Mouse (Mus musculus): ENCODE measurements around the gene Asic2. TPM values are rescaled to one million over a fixed set of nuclear protein-coding genes. Genes with fewer than 3 reads are reported as not detected.

Asic2 gene
- polyA plus RNA-seq, 1 experiment from 2014 or later: 16.2 TPM

DNA sequence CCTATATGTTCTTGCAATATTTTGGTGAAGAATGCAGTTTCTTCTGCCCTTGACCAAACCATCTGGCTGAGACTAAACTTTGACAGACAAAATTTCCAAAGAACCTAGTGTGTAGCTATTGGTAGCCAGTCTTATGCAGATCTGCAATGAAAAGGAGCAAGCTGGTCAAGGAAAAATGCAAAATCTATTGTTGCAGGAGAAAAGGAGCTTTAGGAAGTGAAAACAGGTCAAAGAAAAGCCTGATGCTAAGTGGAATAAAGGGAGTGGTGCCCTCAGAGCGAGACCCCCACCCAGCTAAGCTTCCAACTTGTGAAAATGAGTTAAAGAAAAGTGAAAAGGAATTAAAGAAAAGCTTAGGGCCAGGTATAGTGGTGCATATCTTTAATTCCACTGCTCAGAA is 135.9 kb downstream of the Asic2 start:
- no peak for ATAC-seq
- Histone ChIP-seq H3K27me3 (ENCODE audit: control insufficient read depth, insufficient read depth, low read depth, low read length) (no peaks in the 10 kb centered on the region), H3K36me3 (ENCODE audit: control insufficient read depth, insufficient read depth, low read length) (no peaks in the 10 kb centered on the region), H3K4me3 (ENCODE audit: low read depth, low read length) (no peak overlapping the region), H3K4me2 (ENCODE audit: low read length) (no peak overlapping the region), H3K9me3 (replicated peaks; ENCODE audit: control insufficient read depth, low read length, poor library complexity, severe bottlenecking) (no peaks in the 10 kb centered on the region), H3K4me1 (ENCODE audit: control insufficient read depth, insufficient read depth, low read length) (no peaks in the 10 kb centered on the region), H3K9ac (ENCODE audit: low read depth, low read length) (no peak overlapping the region), H3K27ac (ENCODE audit: low read length) (no peak overlapping the region)
- 31% methylated on average over 1 of the region's 1 CpGs for WGBS

DNA sequence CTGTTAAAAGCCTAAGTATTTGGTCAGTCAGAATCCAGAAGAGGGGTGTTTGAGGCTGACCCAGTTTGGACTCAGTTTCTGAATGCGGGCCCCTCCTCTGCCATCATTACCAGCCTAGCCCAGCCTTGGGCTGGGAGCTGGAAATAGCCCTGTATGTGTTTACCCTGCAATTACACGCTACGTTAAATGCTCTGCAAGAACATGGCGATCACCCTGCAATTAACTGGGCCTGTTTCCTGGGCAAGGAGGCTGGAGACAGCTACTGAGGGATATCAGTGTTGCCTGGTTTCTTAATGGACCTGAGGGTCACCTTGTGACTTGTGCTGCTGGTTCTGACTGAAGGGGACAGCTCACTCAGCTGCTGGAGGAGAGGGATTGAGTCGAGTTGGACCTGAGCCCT is 151.7 kb downstream of the Asic2 start:
- Histone ChIP-seq H3K36me3 (ENCODE audit: control insufficient read depth, insufficient read depth, low read length) (no peaks in the 10 kb centered on the region), H3K27me3 (ENCODE audit: control insufficient read depth, insufficient read depth, low read depth, low read length) (no peaks in the 10 kb centered on the region), H3K9me3 (replicated peaks; ENCODE audit: control insufficient read depth, low read length, poor library complexity, severe bottlenecking) (no peaks in the 10 kb centered on the region), H3K4me1 (ENCODE audit: control insufficient read depth, insufficient read depth, low read length) (no peaks in the 10 kb centered on the region), H3K27ac (ENCODE audit: low read length) (no peak overlapping the region), H3K9ac (ENCODE audit: low read depth, low read length) (no peak overlapping the region), H3K4me2 (ENCODE audit: low read length) (no peak overlapping the region), H3K4me3 (ENCODE audit: low read depth, low read length) (no peak overlapping the region)
- WGBS: 73% methylated on average over 5 of the region's 5 CpGs
- no peak for ATAC-seq

DNA sequence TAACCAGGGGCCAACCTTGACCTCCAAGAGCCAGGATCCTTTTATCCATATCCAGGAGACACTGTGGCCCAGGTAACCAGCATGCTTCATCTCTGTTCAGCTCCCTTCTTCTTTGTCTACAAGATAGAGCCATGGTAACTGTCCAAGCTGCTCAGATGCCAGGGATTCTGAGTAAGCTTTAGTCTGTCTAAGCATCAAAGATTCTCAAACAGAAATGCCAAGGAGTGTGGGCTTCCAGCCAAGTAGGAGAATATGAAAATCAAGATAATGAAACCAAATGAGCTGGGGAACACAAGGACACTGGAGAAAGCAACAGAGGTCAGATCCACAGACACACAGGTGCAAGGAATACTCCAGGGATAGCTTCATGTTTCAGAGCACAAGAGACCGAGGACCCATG is 153.4 kb downstream of the Asic2 start:
- H3K4me2 ChIP-seq (ENCODE audit: low read length): no peak overlapping the region
- 83% methylated on average over 1 of the region's 1 CpGs for WGBS
- no peaks in the 10 kb centered on the region for H3K36me3 ChIP-seq (ENCODE audit: control insufficient read depth, insufficient read depth, low read length)
- H3K27me3 ChIP-seq (ENCODE audit: control insufficient read depth, insufficient read depth, low read depth, low read length): no peaks in the 10 kb centered on the region
- no peak for ATAC-seq
- no peak overlapping the region for H3K9ac ChIP-seq (ENCODE audit: low read depth, low read length)
- no peak overlapping the region for H3K4me3 ChIP-seq (ENCODE audit: low read depth, low read length)
- no peaks in the 10 kb centered on the region for H3K9me3 ChIP-seq (replicated peaks; ENCODE audit: control insufficient read depth, low read length, poor library complexity, severe bottlenecking)
- no peak overlapping the region for H3K27ac ChIP-seq (ENCODE audit: low read length)
- no peaks in the 10 kb centered on the region for H3K4me1 ChIP-seq (ENCODE audit: control insufficient read depth, insufficient read depth, low read length)

DNA sequence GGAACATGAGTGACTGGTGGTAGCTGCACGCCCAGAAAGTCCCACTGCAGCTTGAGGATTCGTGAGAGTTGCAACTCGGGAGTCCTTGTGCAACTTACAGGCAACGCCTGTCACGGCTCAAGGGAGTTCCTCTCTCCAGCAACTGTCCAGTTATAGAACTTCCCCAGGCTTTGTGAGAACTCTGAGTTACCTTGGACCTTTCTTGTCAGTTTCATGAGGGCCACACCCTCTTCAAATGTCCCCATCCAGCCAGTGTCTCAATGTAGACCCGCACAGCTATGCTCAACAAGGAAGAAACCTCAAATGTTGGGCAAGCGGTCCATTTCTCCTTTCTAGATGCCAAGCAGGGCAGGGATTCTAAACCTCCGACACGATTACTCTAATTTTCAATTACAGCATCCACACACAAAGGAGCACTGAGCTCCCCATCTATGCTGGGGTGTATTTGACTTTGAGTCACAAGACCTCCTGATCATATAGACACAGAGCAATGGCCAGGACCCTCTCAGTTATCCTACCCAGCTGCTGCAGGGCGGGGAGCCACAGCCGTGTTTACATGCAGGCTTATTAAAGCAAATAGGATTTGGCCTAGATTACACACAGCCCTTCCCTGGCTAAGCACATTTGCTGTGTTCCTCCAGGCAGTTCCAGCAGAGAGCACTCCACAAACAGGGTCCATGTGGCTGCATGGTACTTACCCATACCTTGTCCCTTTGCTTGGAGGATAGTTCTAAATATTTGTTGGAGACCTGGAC is 161.2 kb downstream of the Asic2 start:
- Histone ChIP-seq H3K4me1 (ENCODE audit: control insufficient read depth, insufficient read depth, low read length) (no peaks in the 10 kb centered on the region), H3K4me2 (ENCODE audit: low read length) (no peak overlapping the region), H3K27me3 (ENCODE audit: control insufficient read depth, insufficient read depth, low read depth, low read length) (no peaks in the 10 kb centered on the region), H3K27ac (ENCODE audit: low read length) (no peak overlapping the region), H3K4me3 (ENCODE audit: low read depth, low read length) (no peak overlapping the region), H3K36me3 (ENCODE audit: control insufficient read depth, insufficient read depth, low read length) (no peaks in the 10 kb centered on the region), H3K9me3 (replicated peaks; ENCODE audit: control insufficient read depth, low read length, poor library complexity, severe bottlenecking) (no peaks in the 10 kb centered on the region), H3K9ac (ENCODE audit: low read depth, low read length) (no peak overlapping the region)
- ATAC-seq: no peak
- WGBS: 86% methylated on average over 11 of the region's 11 CpGs

DNA sequence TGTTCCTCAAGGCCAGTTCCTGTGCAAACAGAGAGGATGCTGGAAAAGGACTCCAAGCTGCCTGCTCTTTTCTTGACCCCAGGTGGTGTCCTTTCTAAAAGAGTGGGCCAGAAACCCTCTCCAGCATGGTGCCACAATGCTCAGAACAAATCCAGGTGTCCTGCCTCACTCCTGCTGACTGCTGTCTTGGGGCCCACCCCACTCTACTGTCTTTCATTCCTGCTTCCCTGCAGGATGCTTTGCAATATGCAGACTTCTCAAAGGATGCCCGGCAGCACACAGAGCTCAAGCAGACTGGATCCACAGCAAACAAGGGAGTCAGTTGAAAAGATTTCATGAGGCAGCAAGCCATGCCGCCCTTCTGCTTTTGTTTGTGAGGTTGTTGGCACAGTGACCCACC is 164.7 kb downstream of the Asic2 start:
- Histone ChIP-seq H3K9ac (ENCODE audit: low read depth, low read length) (no peak overlapping the region), H3K36me3 (ENCODE audit: control insufficient read depth, insufficient read depth, low read length) (no peaks in the 10 kb centered on the region), H3K9me3 (replicated peaks; ENCODE audit: control insufficient read depth, low read length, poor library complexity, severe bottlenecking) (no peaks in the 10 kb centered on the region), H3K4me2 (ENCODE audit: low read length) (no peak overlapping the region), H3K27ac (ENCODE audit: low read length) (no peak overlapping the region), H3K4me1 (ENCODE audit: control insufficient read depth, insufficient read depth, low read length) (no peaks in the 10 kb centered on the region), H3K4me3 (ENCODE audit: low read depth, low read length) (no peak overlapping the region), H3K27me3 (ENCODE audit: control insufficient read depth, insufficient read depth, low read depth, low read length) (no peaks in the 10 kb centered on the region)
- ATAC-seq: no peak
- WGBS: 14% methylated on average over 2 of the region's 2 CpGs

DNA sequence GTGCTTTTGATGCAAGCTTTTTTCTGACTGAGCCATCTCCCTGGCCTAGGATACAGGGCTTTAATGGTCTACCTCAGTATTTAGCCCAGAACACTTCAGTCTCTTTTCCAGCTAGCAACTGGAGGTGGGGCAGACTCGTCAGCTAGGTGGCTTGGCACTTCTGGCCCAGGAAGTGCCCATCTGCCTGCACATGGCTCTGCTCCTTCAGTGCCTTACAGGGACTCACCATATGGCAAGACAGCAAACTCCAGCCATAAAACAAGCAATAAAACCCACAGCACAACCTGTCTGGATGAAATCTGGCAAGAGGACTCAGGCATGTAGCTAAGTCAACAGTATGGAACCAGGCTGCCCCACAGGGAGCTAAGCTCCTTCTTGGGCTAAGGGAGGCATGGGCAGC is 165.6 kb downstream of the Asic2 start:
- H3K4me2 ChIP-seq (ENCODE audit: low read length): no peak overlapping the region
- H3K4me3 ChIP-seq (ENCODE audit: low read depth, low read length): no peak overlapping the region
- no peak for ATAC-seq
- 85% methylated on average over 1 of the region's 1 CpGs for WGBS
- no peak overlapping the region for H3K27ac ChIP-seq (ENCODE audit: low read length)
- no peak overlapping the region for H3K9ac ChIP-seq (ENCODE audit: low read depth, low read length)
- no peaks in the 10 kb centered on the region for H3K36me3 ChIP-seq (ENCODE audit: control insufficient read depth, insufficient read depth, low read length)
- H3K27me3 ChIP-seq (ENCODE audit: control insufficient read depth, insufficient read depth, low read depth, low read length): no peaks in the 10 kb centered on the region
- H3K9me3 ChIP-seq (replicated peaks; ENCODE audit: control insufficient read depth, low read length, poor library complexity, severe bottlenecking): no peaks in the 10 kb centered on the region
- no peaks in the 10 kb centered on the region for H3K4me1 ChIP-seq (ENCODE audit: control insufficient read depth, insufficient read depth, low read length)

DNA sequence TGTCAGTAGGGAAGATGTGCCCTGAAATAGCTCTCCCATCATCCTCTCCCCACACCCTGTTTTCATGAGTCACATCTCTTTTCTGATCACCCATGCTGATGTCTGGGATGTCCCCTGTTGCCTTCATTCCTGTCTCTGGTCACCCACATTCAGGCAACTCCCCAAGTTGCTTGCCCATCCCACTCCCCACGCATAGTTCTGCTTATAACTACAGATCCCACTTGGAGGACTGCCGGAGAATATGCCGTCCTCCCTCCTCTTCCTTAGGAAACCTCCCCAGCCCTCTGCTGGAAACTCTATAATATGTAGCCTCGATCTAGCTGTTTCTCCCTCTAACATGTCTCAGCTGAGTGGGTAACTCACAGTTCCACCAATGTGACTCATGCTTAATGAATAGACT is 167.4 kb downstream of the Asic2 start:
- no peak for ATAC-seq
- no peak overlapping the region for H3K9ac ChIP-seq (ENCODE audit: low read depth, low read length)
- no peak overlapping the region for H3K4me2 ChIP-seq (ENCODE audit: low read length)
- no peaks in the 10 kb centered on the region for H3K4me1 ChIP-seq (ENCODE audit: control insufficient read depth, insufficient read depth, low read length)
- H3K4me3 ChIP-seq (ENCODE audit: low read depth, low read length): no peak overlapping the region
- no peaks in the 10 kb centered on the region for H3K36me3 ChIP-seq (ENCODE audit: control insufficient read depth, insufficient read depth, low read length)
- no peak overlapping the region for H3K27ac ChIP-seq (ENCODE audit: low read length)
- no peaks in the 10 kb centered on the region for H3K9me3 ChIP-seq (replicated peaks; ENCODE audit: control insufficient read depth, low read length, poor library complexity, severe bottlenecking)
- H3K27me3 ChIP-seq (ENCODE audit: control insufficient read depth, insufficient read depth, low read depth, low read length): no peaks in the 10 kb centered on the region
- 82% methylated on average over 4 of the region's 4 CpGs for WGBS

DNA sequence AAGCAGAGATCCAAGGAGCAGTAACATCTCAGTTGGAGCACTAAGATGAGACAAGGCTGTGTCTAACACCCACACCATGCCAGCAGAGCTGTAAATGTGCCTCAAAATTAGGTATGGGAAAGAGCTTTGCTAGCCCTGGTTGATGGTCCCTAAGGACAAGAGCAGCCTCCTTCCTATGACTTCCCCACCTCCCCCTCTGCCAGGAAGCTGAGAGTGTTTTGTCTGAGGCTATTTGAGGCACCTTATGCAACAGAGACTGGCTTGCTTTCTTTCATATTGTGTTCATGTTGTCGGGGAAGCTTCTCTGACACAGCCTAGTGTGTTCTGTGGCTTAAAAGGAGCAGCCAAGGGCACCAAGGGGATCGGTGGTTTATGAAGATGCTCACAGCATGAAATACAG is 174.7 kb downstream of the Asic2 start:
- H3K9me3 ChIP-seq (replicated peaks; ENCODE audit: control insufficient read depth, low read length, poor library complexity, severe bottlenecking): no peaks in the 10 kb centered on the region
- no peak for ATAC-seq
- H3K36me3 ChIP-seq (ENCODE audit: control insufficient read depth, insufficient read depth, low read length): no peaks in the 10 kb centered on the region
- H3K27ac ChIP-seq (ENCODE audit: low read length): no peak overlapping the region
- no peak overlapping the region for H3K9ac ChIP-seq (ENCODE audit: low read depth, low read length)
- H3K4me3 ChIP-seq (ENCODE audit: low read depth, low read length): no peak overlapping the region
- no peak overlapping the region for H3K4me2 ChIP-seq (ENCODE audit: low read length)
- no peaks in the 10 kb centered on the region for H3K4me1 ChIP-seq (ENCODE audit: control insufficient read depth, insufficient read depth, low read length)
- H3K27me3 ChIP-seq (ENCODE audit: control insufficient read depth, insufficient read depth, low read depth, low read length): no peaks in the 10 kb centered on the region
- 64% methylated on average over 2 of the region's 2 CpGs for WGBS

DNA sequence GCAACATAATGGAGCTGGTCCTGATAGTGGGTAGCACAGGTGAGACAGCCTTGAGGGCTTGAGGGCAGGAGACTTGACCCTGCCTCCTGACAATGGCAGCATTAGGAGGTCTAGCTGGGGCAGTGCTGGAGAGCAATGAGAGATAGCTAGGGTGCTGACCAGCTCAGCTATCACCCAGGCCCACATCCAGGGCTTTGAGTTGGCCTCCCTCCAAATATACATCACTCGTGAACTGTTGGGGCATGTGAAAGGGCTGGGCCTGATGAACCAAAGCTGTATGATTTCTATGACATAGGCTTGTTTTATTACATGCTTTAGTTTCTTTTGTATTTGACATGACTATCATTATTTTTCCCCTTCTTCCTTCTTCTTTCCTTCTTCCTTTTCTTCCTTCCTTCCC is 176.7 kb downstream of the Asic2 start:
- Histone ChIP-seq H3K27ac (ENCODE audit: low read length) (no peak overlapping the region), H3K4me1 (ENCODE audit: control insufficient read depth, insufficient read depth, low read length) (no peaks in the 10 kb centered on the region), H3K4me2 (ENCODE audit: low read length) (no peak overlapping the region), H3K9ac (ENCODE audit: low read depth, low read length) (no peak overlapping the region), H3K4me3 (ENCODE audit: low read depth, low read length) (no peak overlapping the region), H3K27me3 (ENCODE audit: control insufficient read depth, insufficient read depth, low read depth, low read length) (no peaks in the 10 kb centered on the region), H3K9me3 (replicated peaks; ENCODE audit: control insufficient read depth, low read length, poor library complexity, severe bottlenecking) (no peaks in the 10 kb centered on the region), H3K36me3 (ENCODE audit: control insufficient read depth, insufficient read depth, low read length) (no peaks in the 10 kb centered on the region)
- ATAC-seq: no peak
- WGBS: 73% methylated on average over 1 of the region's 1 CpGs
